Mouse (Mus musculus) lung, adult 2 months (tissue): ENCODE data around the gene Abcg2. TPM values are rescaled to one million over a fixed set of nuclear protein-coding genes. Genes with fewer than 3 reads are reported as not detected.

Experiments used
- DNase-seq: peaks from one replicate; pipeline ENCODE4 v3.0.0; 2022
- H3K4me1 ChIP-seq: fragments of 200-500 bp; 2 replicates; pipeline ENCODE4 v1.6.1; 2011; ENCODE audit warnings: low read length; ENCODE audit not compliant: control insufficient read depth, insufficient read depth
- H3K4me3 ChIP-seq: fragments of 200-500 bp; replicated peaks from 2 replicates; pipeline ENCODE3; 2011; ENCODE audit warnings: low read depth, mild to moderate bottlenecking, control low read depth, low read length; ENCODE audit errors: extremely low read depth
- CTCF ChIP-seq: fragments of 200-500 bp; IDR thresholded peaks from 2 replicates; pipeline ENCODE4 v1.5.1; 2011; ENCODE audit warnings: mild to moderate bottlenecking, low read length, control low read depth; ENCODE audit not compliant: insufficient read depth
- POLR2A ChIP-seq: fragments of 200-500 bp; IDR thresholded peaks from 2 replicates; pipeline ENCODE4 v1.6.1; 2011; ENCODE audit warnings: low read depth, mild to moderate bottlenecking, control low read depth, low read length, borderline replicate concordance; ENCODE audit errors: extremely low read depth
- WGBS: fragments of 180-500 bp; shearing (Covaris S2); methylation state at CpG from one replicate; pipeline ENCODE4 v1.1.7; 2018; 5-methylcytosine and 5-hydroxymethylcytosine counted together
- polyA plus RNA-seq: library from polyadenylated mRNA; depleted of rRNA; stranded (reverse); fragments of >200 nt; gene quantifications from 2 replicates; pipeline ENCODE4 v1.2.3, GENCODE M21; 2012

The Abcg2 gene
- polyA plus RNA-seq, 1 experiment = 10.9 TPM

GRCm38 (mm10) chr6:58639391-58639790, 55.1 kb downstream of the Abcg2 start:
- Histone ChIP-seq H3K4me1 (peaks cover 10% of the 10 kb centered on the region), H3K4me3 (no peak overlapping the region)
- TF ChIP-seq CTCF (no peak), POLR2A (no peak)
- no peak for DNase-seq
- 86% methylated on average over 2 of the region's 2 CpGs for WGBS

GRCm38 (mm10) chr6:58640333-58641018, 56.2 kb downstream of the Abcg2 start:
- H3K4me3 ChIP-seq = peak overlapping the region; percentile 77
- WGBS = under 1% methylated on average over 50 of the region's 50 CpGs
- peak; percentile 43; the same call in 1 of the 2 replicates for TF ChIP-seq POLR2A
- no peak for TF ChIP-seq CTCF
- peaks cover 10% of the 10 kb centered on the region for H3K4me1 ChIP-seq
- DNase-seq = peak; percentile 52

- H3K4me3 ChIP-seq = no peak overlapping the region
- peaks cover 10% of the 10 kb centered on the region for H3K4me1 ChIP-seq
- TF ChIP-seq POLR2A (no peak), CTCF (no peak)
- WGBS = 18% methylated on average over 11 of the region's 11 CpGs
- no peak for DNase-seq
These were observed 56.9 kb downstream of the Abcg2 start for GRCm38 (mm10) chr6:58641056-58641799.

- Histone ChIP-seq H3K4me3 (no peak overlapping the region), H3K4me1 (peaks cover 10% of the 10 kb centered on the region)
- no peak for TF ChIP-seq CTCF
- no peak for TF ChIP-seq POLR2A
- WGBS = 60% methylated on average over 2 of the region's 2 CpGs
- DNase-seq = no peak
These were observed 57.9 kb downstream of the Abcg2 start for GRCm38 (mm10) chr6:58642191-58642590.

GRCm38 (mm10) chr6:58644586-58644985, 60.3 kb downstream of the Abcg2 start:
- DNase-seq = no peak
- TF ChIP-seq POLR2A = no peak
- TF ChIP-seq CTCF = no peak
- WGBS = 58% methylated on average over 2 of the region's 2 CpGs
- Histone ChIP-seq H3K4me1 (peaks cover 10% of the 10 kb centered on the region), H3K4me3 (no peak overlapping the region)

GRCm38 (mm10) chr6:58648100-58648749, 63.9 kb downstream of the Abcg2 start:
- no peak for TF ChIP-seq CTCF
- no peak for TF ChIP-seq POLR2A
- Histone ChIP-seq H3K4me1 (no peaks in the 10 kb centered on the region), H3K4me3 (no peak overlapping the region)
- 47% methylated on average over 3 of the region's 3 CpGs for WGBS
- no peak for DNase-seq

GRCm38 (mm10) chr6:58650136-58650535, 65.8 kb downstream of the Abcg2 start:
- no peak for DNase-seq
- no peaks in the 10 kb centered on the region for H3K4me1 ChIP-seq
- 69% methylated on average over 3 of the region's 3 CpGs for WGBS
- H3K4me3 ChIP-seq = no peak overlapping the region
- TF ChIP-seq POLR2A (no peak), CTCF (no peak)

GRCm38 (mm10) chr6:58651038-58651437, 66.7 kb downstream of the Abcg2 start:
- TF ChIP-seq POLR2A (no peak), CTCF (no peak)
- Histone ChIP-seq H3K4me3 (no peak overlapping the region), H3K4me1 (no peaks in the 10 kb centered on the region)
- WGBS = 43% methylated on average over 1 of the region's 1 CpGs
- no peak for DNase-seq

- 73% methylated on average over 3 of the region's 3 CpGs for WGBS
- TF ChIP-seq POLR2A (no peak), CTCF (no peak)
- Histone ChIP-seq H3K4me3 (no peak overlapping the region), H3K4me1 (no peaks in the 10 kb centered on the region)
- no peak for DNase-seq
These were observed 76.7 kb downstream of the Abcg2 start for GRCm38 (mm10) chr6:58660951-58661575.
